Mouse (Mus musculus): Measurements from ENCODE around the gene Rnf4.

- TF ChIP-seq FLI1 (IDR thresholded peaks at IDR 0.05; ENCODE audit: low read length) (no peak), GATA1 (IDR thresholded peaks at IDR 0.05; ENCODE audit: borderline replicate concordance, low read length) (no peak)
Measured at GRCm38 (mm10) chr5:34287001-34287837, 48.9 kb upstream of the Rnf4 start.

Measured in megakaryocyte, embryonic 14.5 days (primary cell).